Mouse (Mus musculus): ENCODE measurements at regions not wholly inside any gene's neighbourhood (a gene's known extent, or its start where the extent isn't known, plus 50 kb on each side); places are given as distances from the start of the nearest gene placed in this dataset.

DNA sequence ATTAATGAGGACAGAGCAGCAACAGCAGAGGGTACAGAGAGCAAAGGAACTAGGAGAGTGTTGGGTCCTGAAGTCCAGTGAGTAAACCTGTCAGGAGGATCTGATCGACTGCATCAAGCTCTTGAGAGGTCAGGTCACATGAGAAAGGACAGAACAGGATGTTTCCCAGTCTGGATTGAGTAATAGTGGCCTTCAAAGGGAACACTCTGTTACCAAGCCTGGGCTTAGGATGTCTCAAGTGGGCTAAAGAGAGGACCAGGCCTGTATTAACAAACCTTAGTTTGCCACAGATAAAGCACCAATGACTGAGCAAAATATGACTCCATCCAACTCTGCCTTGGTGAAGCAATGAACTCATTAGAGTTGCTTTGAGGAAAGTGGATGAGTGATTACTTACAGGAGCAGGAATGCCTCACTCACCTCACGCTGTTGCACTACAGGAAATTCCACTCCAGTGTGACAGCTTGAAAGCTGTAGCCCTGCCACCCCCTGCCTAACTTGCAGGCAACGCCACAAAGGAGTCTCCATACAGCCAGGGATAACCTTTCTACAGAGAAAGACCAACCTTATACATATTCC is 229.2 kb upstream of the Nmur2 start:
- no peaks in the 10 kb centered on the region for H3K36me3 ChIP-seq (ENCODE audit: control insufficient read depth, insufficient read depth, low read length)
- WGBS, result 31% methylated on average over 3 of the region's 3 CpGs
- H3K27ac ChIP-seq (ENCODE audit: control insufficient read depth, insufficient read depth, low read length), result no peak overlapping the region
- no peak for DNase-seq
- H3K27me3 ChIP-seq (ENCODE audit: control insufficient read depth, insufficient read depth, low read length), result no peaks in the 10 kb centered on the region
- H3K4me1 ChIP-seq (replicated peaks; ENCODE audit: control insufficient read depth, insufficient read depth, low read length), result no peaks in the 10 kb centered on the region
- no peak overlapping the region for H3K4me3 ChIP-seq (ENCODE audit: control insufficient read depth, insufficient read depth, low read length)
- TF ChIP-seq CTCF (IDR thresholded peaks at IDR 0.05; ENCODE audit: borderline replicate concordance, control insufficient read depth, extremely low read depth, insufficient read depth, low read length, poor library complexity), result no peak
- no peak for TF ChIP-seq POLR2A (IDR thresholded peaks at IDR 0.05; ENCODE audit: control insufficient read depth, extremely low read depth, insufficient read depth, low read length, poor library complexity)

- Histone ChIP-seq H3K36me3 (ENCODE audit: control insufficient read depth, insufficient read depth, low read length) (no peaks in the 10 kb centered on the region), H3K27me3 (ENCODE audit: control insufficient read depth, insufficient read depth, low read length) (no peaks in the 10 kb centered on the region), H3K27ac (ENCODE audit: control insufficient read depth, insufficient read depth, low read length) (no peak overlapping the region), H3K4me1 (replicated peaks; ENCODE audit: control insufficient read depth, insufficient read depth, low read length) (no peaks in the 10 kb centered on the region), H3K4me3 (ENCODE audit: control insufficient read depth, insufficient read depth, low read length) (no peak overlapping the region)
- TF ChIP-seq POLR2A (IDR thresholded peaks at IDR 0.05; ENCODE audit: control insufficient read depth, extremely low read depth, insufficient read depth, low read length, poor library complexity) (no peak), CTCF (IDR thresholded peaks at IDR 0.05; ENCODE audit: borderline replicate concordance, control insufficient read depth, extremely low read depth, insufficient read depth, low read length, poor library complexity) (no peak)
- DNase-seq, result no peak
- 97% methylated on average over 10 of the region's 10 CpGs for WGBS
These were observed 221.9 kb upstream of the Nmur2 start for GRCm38 (mm10) chr11:56262726-56263125.

DNA sequence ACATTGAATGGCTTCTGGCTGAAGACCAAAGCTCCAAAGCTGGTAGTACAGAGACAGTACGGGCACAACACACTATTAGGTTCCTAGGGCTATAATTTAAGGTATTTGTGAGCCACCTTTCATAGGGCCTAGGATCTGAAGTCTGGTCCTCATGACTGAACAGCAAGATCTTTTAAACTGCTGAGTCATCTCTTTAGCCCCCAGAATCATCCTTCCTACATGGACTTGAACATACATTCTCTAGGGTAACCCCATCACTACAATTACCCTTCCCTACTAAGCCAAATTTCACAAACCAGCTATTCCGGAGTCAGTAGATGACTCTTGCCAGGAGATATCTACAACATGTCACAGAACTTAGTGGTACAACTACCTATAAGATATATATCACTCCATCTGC is 215.5 kb upstream of the Nmur2 start:
- 87% methylated on average over 2 of the region's 2 CpGs for WGBS

GRCm38 (mm10) chr11:56254437-56254836 is 213.6 kb upstream of the Nmur2 start:
- no peaks in the 10 kb centered on the region for H3K36me3 ChIP-seq (ENCODE audit: control insufficient read depth, insufficient read depth, low read length)
- no peak for TF ChIP-seq POLR2A (IDR thresholded peaks at IDR 0.05; ENCODE audit: control insufficient read depth, extremely low read depth, insufficient read depth, low read length, poor library complexity)
- TF ChIP-seq CTCF (IDR thresholded peaks at IDR 0.05; ENCODE audit: borderline replicate concordance, control insufficient read depth, extremely low read depth, insufficient read depth, low read length, poor library complexity), result no peak
- H3K4me1 ChIP-seq (replicated peaks; ENCODE audit: control insufficient read depth, insufficient read depth, low read length), result no peaks in the 10 kb centered on the region
- H3K27me3 ChIP-seq (ENCODE audit: control insufficient read depth, insufficient read depth, low read length), result no peaks in the 10 kb centered on the region
- WGBS, result 93% methylated on average over 3 of the region's 3 CpGs
- no peak for DNase-seq
- H3K4me3 ChIP-seq (ENCODE audit: control insufficient read depth, insufficient read depth, low read length), result no peak overlapping the region
- H3K27ac ChIP-seq (ENCODE audit: control insufficient read depth, insufficient read depth, low read length), result no peak overlapping the region

More for the DNA sequence above, 215.5 kb upstream of the Nmur2 start:
- no peak overlapping the region for H3K4me3 ChIP-seq (ENCODE audit: control insufficient read depth, insufficient read depth, low read length)
- H3K4me1 ChIP-seq (replicated peaks; ENCODE audit: control insufficient read depth, insufficient read depth, low read length), result no peaks in the 10 kb centered on the region
- DNase-seq, result no peak
- H3K36me3 ChIP-seq (ENCODE audit: control insufficient read depth, insufficient read depth, low read length), result no peaks in the 10 kb centered on the region
- no peaks in the 10 kb centered on the region for H3K27me3 ChIP-seq (ENCODE audit: control insufficient read depth, insufficient read depth, low read length)
- TF ChIP-seq POLR2A (IDR thresholded peaks at IDR 0.05; ENCODE audit: control insufficient read depth, extremely low read depth, insufficient read depth, low read length, poor library complexity) (no peak), CTCF (IDR thresholded peaks at IDR 0.05; ENCODE audit: borderline replicate concordance, control insufficient read depth, extremely low read depth, insufficient read depth, low read length, poor library complexity) (no peak)
- H3K27ac ChIP-seq (ENCODE audit: control insufficient read depth, insufficient read depth, low read length), result no peak overlapping the region

DNA sequence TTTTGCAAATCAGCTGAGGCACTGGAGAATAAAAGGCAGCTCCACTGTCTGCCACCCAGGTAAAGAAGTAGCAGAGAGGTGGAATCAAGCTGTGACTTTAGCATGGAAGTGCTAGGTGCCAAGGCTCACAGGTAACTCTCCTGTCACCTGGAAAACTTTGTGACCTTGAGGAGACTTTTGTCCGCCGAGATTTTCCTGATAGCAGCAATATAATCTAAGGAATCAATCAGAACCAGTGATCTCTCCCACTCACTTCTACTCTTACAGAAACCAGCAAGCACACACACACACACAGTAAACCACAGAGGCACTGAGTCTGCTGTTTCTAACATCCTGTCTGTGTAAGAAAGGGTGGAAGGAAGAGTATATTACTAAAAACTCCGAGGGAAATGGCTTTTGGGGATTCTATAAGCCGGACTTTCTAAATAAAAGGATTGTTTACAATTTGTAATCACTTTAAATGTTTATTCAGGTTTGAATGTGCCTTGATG is 206.6 kb upstream of the Nmur2 start:
- TF ChIP-seq POLR2A (IDR thresholded peaks at IDR 0.05; ENCODE audit: control insufficient read depth, extremely low read depth, insufficient read depth, low read length, poor library complexity), result no peak
- TF ChIP-seq CTCF (IDR thresholded peaks at IDR 0.05; ENCODE audit: borderline replicate concordance, control insufficient read depth, extremely low read depth, insufficient read depth, low read length, poor library complexity), result no peak
- Histone ChIP-seq H3K4me1 (replicated peaks; ENCODE audit: control insufficient read depth, insufficient read depth, low read length) (no peaks in the 10 kb centered on the region), H3K36me3 (ENCODE audit: control insufficient read depth, insufficient read depth, low read length) (no peaks in the 10 kb centered on the region), H3K4me3 (ENCODE audit: control insufficient read depth, insufficient read depth, low read length) (no peak overlapping the region), H3K27ac (ENCODE audit: control insufficient read depth, insufficient read depth, low read length) (no peak overlapping the region), H3K27me3 (ENCODE audit: control insufficient read depth, insufficient read depth, low read length) (no peaks in the 10 kb centered on the region)
- no peak for DNase-seq
- WGBS, result 27% methylated on average over 4 of the region's 4 CpGs

DNA sequence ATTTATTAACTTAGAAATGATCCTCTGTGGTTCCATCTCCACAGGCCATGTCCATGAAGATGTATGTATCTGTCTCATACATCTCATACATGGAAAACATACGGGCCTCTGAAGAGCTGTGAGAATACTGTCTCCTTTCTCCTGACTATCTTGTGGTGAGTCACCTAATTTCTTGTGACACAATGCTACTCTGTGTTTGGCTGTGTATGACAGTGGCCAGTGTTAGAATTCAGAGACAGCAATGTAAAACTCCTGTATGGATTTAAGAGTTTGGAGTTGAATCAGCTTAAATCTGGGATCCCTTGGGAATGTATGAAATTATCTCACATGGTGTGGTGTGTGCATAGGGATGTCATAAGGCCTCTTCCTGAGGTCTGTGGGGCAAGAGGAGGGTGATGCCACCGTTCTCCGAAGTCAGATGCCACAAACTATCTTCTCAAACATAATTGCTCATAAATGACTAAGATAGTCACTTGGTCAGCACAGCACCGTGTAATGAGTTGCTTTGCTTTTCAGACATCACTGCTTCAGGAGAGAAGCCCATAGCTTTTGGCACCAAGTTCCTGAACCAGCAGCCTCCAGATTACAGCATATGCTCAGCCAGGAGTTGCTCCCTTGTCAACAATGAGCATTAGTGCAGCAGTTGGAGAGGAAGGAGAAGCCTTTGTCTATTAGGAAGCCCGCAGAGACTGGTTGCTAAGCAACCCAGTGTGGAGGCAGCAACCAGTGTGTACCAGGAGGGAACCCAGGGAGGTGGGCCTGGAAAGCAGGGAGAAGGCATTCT is 205.9 kb upstream of the Nmur2 start:
- no peak for DNase-seq
- 63% methylated on average over 5 of the region's 5 CpGs for WGBS
- Histone ChIP-seq H3K36me3 (ENCODE audit: control insufficient read depth, insufficient read depth, low read length) (no peaks in the 10 kb centered on the region), H3K4me1 (replicated peaks; ENCODE audit: control insufficient read depth, insufficient read depth, low read length) (no peaks in the 10 kb centered on the region), H3K4me3 (ENCODE audit: control insufficient read depth, insufficient read depth, low read length) (no peak overlapping the region), H3K27ac (ENCODE audit: control insufficient read depth, insufficient read depth, low read length) (no peak overlapping the region), H3K27me3 (ENCODE audit: control insufficient read depth, insufficient read depth, low read length) (no peaks in the 10 kb centered on the region)
- TF ChIP-seq POLR2A (IDR thresholded peaks at IDR 0.05; ENCODE audit: control insufficient read depth, extremely low read depth, insufficient read depth, low read length, poor library complexity) (no peak), CTCF (IDR thresholded peaks at IDR 0.05; ENCODE audit: borderline replicate concordance, control insufficient read depth, extremely low read depth, insufficient read depth, low read length, poor library complexity) (no peak)

Data from thymus, adult 2 months (tissue).